Mouse (Mus musculus): ENCODE data around the gene 4933400A11Rik.

- TF ChIP-seq CTCF (IDR thresholded peaks at IDR 0.05; ENCODE audit: control insufficient read depth, insufficient read depth, low read length) (no peak), POLR2A (IDR thresholded peaks at IDR 0.05; ENCODE audit: borderline replicate concordance, control insufficient read depth, low read depth, low read length) (no peak)
Observed at GRCm38 (mm10) chrX:169797148-169797547, 17.7 kb upstream of the 4933400A11Rik start.
